Mouse (Mus musculus): ENCODE results near the gene Ascc1. TPM values are rescaled to one million over a fixed set of nuclear protein-coding genes. Genes with fewer than 3 reads are reported as not detected.

The Ascc1 gene
- polyA plus RNA-seq, 1 experiment from 2014 or later = 47.2 TPM

DNA sequence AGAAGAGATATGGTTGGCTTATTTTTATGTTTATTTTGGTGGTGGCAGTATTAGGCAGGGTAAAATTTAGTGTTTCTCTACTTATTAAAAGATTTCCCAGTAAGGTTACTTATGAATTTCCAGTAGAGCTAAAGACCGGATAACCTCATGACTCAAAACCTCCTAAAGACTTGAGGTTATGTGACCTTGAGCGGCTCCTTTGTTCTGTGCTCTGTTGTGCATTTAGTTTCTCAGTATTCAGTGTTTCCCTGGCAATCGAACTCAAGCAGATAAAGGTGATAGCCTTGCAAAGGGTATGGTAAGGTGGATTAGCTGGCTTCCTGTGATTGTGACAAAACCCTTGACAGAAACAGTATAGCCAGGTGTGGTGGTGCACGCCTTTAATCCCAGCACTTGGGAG is 26.8 kb downstream of the Ascc1 start:
- Histone ChIP-seq H3K4me3 (ENCODE audit: low read depth, low read length) (no peak overlapping the region), H3K9me3 (ENCODE audit: low read length) (no peaks in the 10 kb centered on the region), H3K9ac (replicated peaks; ENCODE audit: low read depth) (no peak overlapping the region), H3K4me1 (ENCODE audit: insufficient read depth, low read depth, low read length) (peaks cover 3% of the 10 kb centered on the region; the same call in 1 of the 2 replicates), H3K4me2 (replicated peaks; ENCODE audit: low read depth, low read length) (no peak overlapping the region), H3K36me3 (ENCODE audit: insufficient read depth, low read length) (no peaks in the 10 kb centered on the region), H3K27me3 (replicated peaks; ENCODE audit: insufficient read depth, low read length) (no peaks in the 10 kb centered on the region), H3K27ac (ENCODE audit: low read length) (no peak overlapping the region)
- no peak for TF ChIP-seq CTCF (IDR thresholded peaks at IDR 0.05)
- TF ChIP-seq EP300 (IDR thresholded peaks at IDR 0.05) = no peak
- DNase-seq (ENCODE audit: low spot score) = no peak
- ATAC-seq = no peak
- WGBS = 88% methylated on average over 4 of the region's 4 CpGs

DNA sequence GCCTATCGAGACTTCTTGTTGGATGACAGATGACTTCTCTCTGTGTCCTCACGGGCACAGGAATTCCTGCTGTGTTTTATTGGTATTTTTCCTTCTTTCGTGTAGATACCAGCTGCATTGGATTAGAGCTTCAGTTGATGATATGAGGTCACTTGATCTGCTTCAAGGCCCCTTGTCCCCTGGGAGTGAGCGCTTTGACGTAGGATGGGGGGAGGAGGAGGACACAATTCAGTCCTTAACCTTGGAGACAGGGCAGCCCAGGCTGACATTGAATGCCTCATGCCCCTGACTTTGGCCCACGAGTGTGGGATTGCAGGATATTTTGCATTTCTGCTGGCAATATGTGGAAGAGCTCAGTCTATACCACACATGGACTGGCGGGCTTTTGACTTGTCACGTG is 29.0 kb downstream of the Ascc1 start:
- peaks cover 3% of the 10 kb centered on the region; the same call in 1 of the 2 replicates for H3K4me1 ChIP-seq (ENCODE audit: insufficient read depth, low read depth, low read length)
- no peak for ATAC-seq
- no peak overlapping the region for H3K27ac ChIP-seq (ENCODE audit: low read length)
- H3K9me3 ChIP-seq (ENCODE audit: low read length) = no peaks in the 10 kb centered on the region
- H3K36me3 ChIP-seq (ENCODE audit: insufficient read depth, low read length) = no peaks in the 10 kb centered on the region
- WGBS = 82% methylated on average over 8 of the region's 8 CpGs
- no peak overlapping the region for H3K4me2 ChIP-seq (replicated peaks; ENCODE audit: low read depth, low read length)
- H3K27me3 ChIP-seq (replicated peaks; ENCODE audit: insufficient read depth, low read length) = no peaks in the 10 kb centered on the region
- H3K9ac ChIP-seq (replicated peaks; ENCODE audit: low read depth) = no peak overlapping the region
- no peak for DNase-seq (ENCODE audit: low spot score)
- no peak for TF ChIP-seq EP300 (IDR thresholded peaks at IDR 0.05)
- no peak for TF ChIP-seq CTCF (IDR thresholded peaks at IDR 0.05)
- no peak overlapping the region for H3K4me3 ChIP-seq (ENCODE audit: low read depth, low read length)

DNA sequence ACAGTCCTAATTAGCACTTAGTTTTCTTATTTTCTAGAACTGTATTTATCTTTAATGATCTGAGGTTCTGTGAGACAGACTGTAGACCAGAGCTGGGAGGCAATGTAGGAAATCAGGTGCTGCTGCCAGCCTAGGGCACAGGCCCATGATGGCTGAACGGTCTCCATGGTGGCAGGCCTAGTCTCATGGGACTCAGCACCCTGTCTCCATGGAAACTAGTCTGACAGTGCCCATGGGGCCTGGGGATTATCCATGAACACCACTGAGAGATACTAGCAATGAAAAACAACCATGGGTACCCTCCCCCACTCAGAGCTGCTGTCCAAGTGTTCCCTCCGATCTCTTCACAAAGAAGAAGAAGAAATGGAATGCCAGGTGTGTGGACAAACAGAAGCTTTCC is 29.4 kb downstream of the Ascc1 start:
- no peaks in the 10 kb centered on the region for H3K36me3 ChIP-seq (ENCODE audit: insufficient read depth, low read length)
- no peak for DNase-seq (ENCODE audit: low spot score)
- no peak for ATAC-seq
- H3K4me3 ChIP-seq (ENCODE audit: low read depth, low read length) = no peak overlapping the region
- no peaks in the 10 kb centered on the region for H3K27me3 ChIP-seq (replicated peaks; ENCODE audit: insufficient read depth, low read length)
- H3K9me3 ChIP-seq (ENCODE audit: low read length) = no peaks in the 10 kb centered on the region
- peaks cover 2% of the 10 kb centered on the region; the same call in 1 of the 2 replicates for H3K4me1 ChIP-seq (ENCODE audit: insufficient read depth, low read depth, low read length)
- H3K4me2 ChIP-seq (replicated peaks; ENCODE audit: low read depth, low read length) = no peak overlapping the region
- 54% methylated on average over 2 of the region's 2 CpGs for WGBS
- H3K27ac ChIP-seq (ENCODE audit: low read length) = no peak overlapping the region
- H3K9ac ChIP-seq (replicated peaks; ENCODE audit: low read depth) = no peak overlapping the region
- TF ChIP-seq EP300 (IDR thresholded peaks at IDR 0.05) (no peak), CTCF (IDR thresholded peaks at IDR 0.05) (no peak)

- H3K27me3 ChIP-seq (replicated peaks; ENCODE audit: insufficient read depth, low read length) = no peaks in the 10 kb centered on the region
- ATAC-seq (no peak), DNase-seq (ENCODE audit: low spot score) (no peak)
- no peak for TF ChIP-seq CTCF (IDR thresholded peaks at IDR 0.05)
- TF ChIP-seq EP300 (IDR thresholded peaks at IDR 0.05) = no peak
- WGBS = 86% methylated on average over 1 of the region's 2 CpGs
- H3K4me2 ChIP-seq (replicated peaks; ENCODE audit: low read depth, low read length) = no peak overlapping the region
- H3K4me3 ChIP-seq (ENCODE audit: low read depth, low read length) = no peak overlapping the region
- H3K36me3 ChIP-seq (ENCODE audit: insufficient read depth, low read length) = no peaks in the 10 kb centered on the region
- H3K9me3 ChIP-seq (ENCODE audit: low read length) = no peaks in the 10 kb centered on the region
- no peak overlapping the region for H3K27ac ChIP-seq (ENCODE audit: low read length)
- no peaks in the 10 kb centered on the region; the same call in 1 of the 2 replicates for H3K4me1 ChIP-seq (ENCODE audit: insufficient read depth, low read depth, low read length)
- no peak overlapping the region for H3K9ac ChIP-seq (replicated peaks; ENCODE audit: low read depth)
These were observed 30.0 kb downstream of the Ascc1 start for GRCm38 (mm10) chr10:60032622-60033021.

DNA sequence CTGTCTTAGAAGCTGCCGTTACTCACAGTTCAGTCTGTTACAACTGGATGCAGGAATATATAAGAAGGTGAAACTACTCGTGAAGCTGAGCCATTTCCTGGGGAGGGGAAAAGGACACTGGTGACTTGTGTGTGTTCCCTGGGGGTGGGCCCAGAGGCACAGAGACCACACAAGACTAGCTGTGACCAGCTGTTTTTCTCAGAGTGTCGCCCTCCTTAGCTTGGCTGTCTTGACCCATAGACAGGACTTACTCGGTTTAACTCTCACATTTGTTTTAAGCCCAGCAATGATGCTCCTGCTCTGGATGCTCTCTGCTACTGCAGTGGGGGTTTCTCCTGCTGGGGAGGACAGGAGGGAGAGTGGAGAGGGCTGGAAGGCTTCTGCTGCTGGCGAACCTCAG is 30.5 kb downstream of the Ascc1 start:
- no peak overlapping the region for H3K4me2 ChIP-seq (replicated peaks; ENCODE audit: low read depth, low read length)
- TF ChIP-seq EP300 (IDR thresholded peaks at IDR 0.05) (no peak), CTCF (IDR thresholded peaks at IDR 0.05) (no peak)
- H3K27ac ChIP-seq (ENCODE audit: low read length) = no peak overlapping the region
- DNase-seq (ENCODE audit: low spot score) = no peak
- H3K4me3 ChIP-seq (ENCODE audit: low read depth, low read length) = no peak overlapping the region
- 32% methylated on average over 5 of the region's 5 CpGs for WGBS
- no peaks in the 10 kb centered on the region for H3K36me3 ChIP-seq (ENCODE audit: insufficient read depth, low read length)
- H3K9ac ChIP-seq (replicated peaks; ENCODE audit: low read depth) = no peak overlapping the region
- ATAC-seq = no peak
- no peaks in the 10 kb centered on the region for H3K27me3 ChIP-seq (replicated peaks; ENCODE audit: insufficient read depth, low read length)
- no peaks in the 10 kb centered on the region for H3K4me1 ChIP-seq (ENCODE audit: insufficient read depth, low read depth, low read length)
- H3K9me3 ChIP-seq (ENCODE audit: low read length) = no peaks in the 10 kb centered on the region

- no peaks in the 10 kb centered on the region for H3K27me3 ChIP-seq (replicated peaks; ENCODE audit: insufficient read depth, low read length)
- H3K9ac ChIP-seq (replicated peaks; ENCODE audit: low read depth) = no peak overlapping the region
- DNase-seq (ENCODE audit: low spot score) (no peak), ATAC-seq (no peak)
- H3K4me2 ChIP-seq (replicated peaks; ENCODE audit: low read depth, low read length) = no peak overlapping the region
- H3K27ac ChIP-seq (ENCODE audit: low read length) = no peak overlapping the region
- WGBS = 75% methylated on average over 3 of the region's 3 CpGs
- H3K36me3 ChIP-seq (ENCODE audit: insufficient read depth, low read length) = no peaks in the 10 kb centered on the region
- no peaks in the 10 kb centered on the region for H3K4me1 ChIP-seq (ENCODE audit: insufficient read depth, low read depth, low read length)
- H3K4me3 ChIP-seq (ENCODE audit: low read depth, low read length) = no peak overlapping the region
- H3K9me3 ChIP-seq (ENCODE audit: low read length) = no peaks in the 10 kb centered on the region
- TF ChIP-seq EP300 (IDR thresholded peaks at IDR 0.05) = no peak
- TF ChIP-seq CTCF (IDR thresholded peaks at IDR 0.05) = no peak
These were observed 32.0 kb downstream of the Ascc1 start for GRCm38 (mm10) chr10:60034621-60035020.

DNA sequence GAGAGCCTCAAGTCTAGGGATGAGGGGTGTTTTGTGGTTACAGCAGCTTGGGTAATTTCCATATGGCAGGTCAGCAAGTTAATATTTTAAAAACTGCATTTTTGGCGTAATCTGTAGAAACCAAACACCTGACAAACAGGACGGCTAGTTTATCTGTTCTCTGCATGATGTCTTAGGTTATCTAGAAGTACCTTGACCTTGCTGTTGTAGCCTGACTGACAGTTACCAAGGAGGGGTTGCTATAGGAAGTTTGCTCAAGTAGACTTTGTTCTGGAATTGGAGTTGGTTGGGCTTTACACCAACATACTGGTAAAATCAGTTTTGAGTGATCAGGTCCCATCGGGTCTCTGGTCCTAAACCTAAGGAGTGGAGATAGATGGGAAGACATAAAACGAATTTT is 33.1 kb downstream of the Ascc1 start:
- WGBS = 56% methylated on average over 4 of the region's 4 CpGs
- DNase-seq (ENCODE audit: low spot score) (no peak), ATAC-seq (no peak)
- Histone ChIP-seq H3K27ac (ENCODE audit: low read length) (no peak overlapping the region), H3K4me2 (replicated peaks; ENCODE audit: low read depth, low read length) (no peak overlapping the region), H3K27me3 (replicated peaks; ENCODE audit: insufficient read depth, low read length) (no peaks in the 10 kb centered on the region), H3K4me1 (ENCODE audit: insufficient read depth, low read depth, low read length) (no peaks in the 10 kb centered on the region), H3K9ac (replicated peaks; ENCODE audit: low read depth) (no peak overlapping the region), H3K36me3 (ENCODE audit: insufficient read depth, low read length) (no peaks in the 10 kb centered on the region), H3K9me3 (ENCODE audit: low read length) (no peaks in the 10 kb centered on the region), H3K4me3 (ENCODE audit: low read depth, low read length) (no peak overlapping the region)
- TF ChIP-seq EP300 (IDR thresholded peaks at IDR 0.05) (no peak), CTCF (IDR thresholded peaks at IDR 0.05) (no peak)

All from lung, postnatal 0 days (tissue).